ENCODE assay signal across 16 mouse cellular contexts in genomic region chr14:30674947-30675346, GRCm38 (mm10). TPM values are rescaled to one million over a fixed set of nuclear protein-coding genes. Genes with fewer than 3 reads are reported as not detected.
A peak's percentile ranks its signal among the peaks of the same experiment; 100 is the strongest.
DNase-seq lines count a peak whose midpoint lies in the region; ATAC-seq and TF ChIP-seq lines count a peak whose summit lies in the region.
"Had no signal": no experiment of that assay in that cellular context is flagged by ENCODE, and none has a peak within 500 bp of the region (broad histone marks: within the 10 kb centered on the region; RNA-seq: fewer than 3 reads in every experiment).

No protein-coding gene starts in this region.

- TF ChIP-seq CTCF in midbrain, postnatal 0 days (IDR thresholded peaks at IDR 0.05) = no peak

- peaks cover 43% of the 10 kb centered on the region for H3K36me3 ChIP-seq in liver, embryonic 13.5 days
- H3K36me3 ChIP-seq in hindbrain, embryonic 11.5 days (ENCODE audit: control insufficient read depth, insufficient read depth, low read length) = no peaks in the 10 kb centered on the region
- peaks cover 21% of the 10 kb centered on the region for H3K36me3 ChIP-seq in midbrain, postnatal 0 days (ENCODE audit: insufficient read depth, low read length)

- H3K9me3 ChIP-seq in liver, embryonic 13.5 days (replicated peaks) = no peaks in the 10 kb centered on the region
- H3K9me3 ChIP-seq in hindbrain, embryonic 11.5 days (ENCODE audit: control insufficient read depth, low read length) = no peaks in the 10 kb centered on the region
- no peaks in the 10 kb centered on the region for H3K9me3 ChIP-seq in midbrain, postnatal 0 days (ENCODE audit: low read length)
- H3K9me3 ChIP-seq: heart, embryonic 10.5 days; intestine, embryonic 15.5 days; midbrain, embryonic 12.5 days; neural tube, embryonic 15.5 days had no signal

- 26% methylated on average over 6 of the region's 6 CpGs for WGBS in liver, embryonic 13.5 days (ENCODE audit: insufficient replicate concordance)
- 81% methylated on average over 6 of the region's 6 CpGs for WGBS in hindbrain, embryonic 11.5 days
- WGBS in midbrain, postnatal 0 days = 53% methylated on average over 6 of the region's 6 CpGs

- H3K4me3 ChIP-seq in liver, embryonic 13.5 days (replicated peaks) = no peak overlapping the region
- H3K4me3 ChIP-seq in hindbrain, embryonic 11.5 days (ENCODE audit: low read depth, low read length) = no peak overlapping the region
- H3K4me3 ChIP-seq in midbrain, postnatal 0 days (ENCODE audit: low read depth, low read length) = no peak overlapping the region
- H3K4me3 ChIP-seq: heart, embryonic 10.5 days; intestine, embryonic 15.5 days; layer of hippocampus, adult 2 months; midbrain, embryonic 12.5 days; neural tube, embryonic 15.5 days had no signal

- peaks cover 23% of the 10 kb centered on the region for H3K4me1 ChIP-seq in liver, embryonic 13.5 days (replicated peaks)
- no peaks in the 10 kb centered on the region for H3K4me1 ChIP-seq in hindbrain, embryonic 11.5 days (replicated peaks; ENCODE audit: control insufficient read depth, insufficient read depth, low read length)
- H3K4me1 ChIP-seq in midbrain, postnatal 0 days (ENCODE audit: insufficient read depth, low read length) = no peaks in the 10 kb centered on the region
- H3K4me1 ChIP-seq: intestine, embryonic 15.5 days; midbrain, embryonic 12.5 days; neural tube, embryonic 15.5 days had no signal

- no peak overlapping the region for H3K9ac ChIP-seq in liver, embryonic 13.5 days
- no peak overlapping the region for H3K9ac ChIP-seq in hindbrain, embryonic 11.5 days (ENCODE audit: low read depth, low read length)
- no peak overlapping the region for H3K9ac ChIP-seq in midbrain, postnatal 0 days (replicated peaks; ENCODE audit: low read length, poor library complexity, severe bottlenecking)
- H3K9ac ChIP-seq: intestine, embryonic 15.5 days; midbrain, embryonic 12.5 days; neural tube, embryonic 15.5 days had no signal

- H3K27me3 ChIP-seq in liver, embryonic 13.5 days = no peaks in the 10 kb centered on the region
- H3K27me3 ChIP-seq in hindbrain, embryonic 11.5 days (ENCODE audit: control insufficient read depth, insufficient read depth, low read length) = no peaks in the 10 kb centered on the region
- H3K27me3 ChIP-seq in midbrain, postnatal 0 days (ENCODE audit: insufficient read depth, low read length) = no peaks in the 10 kb centered on the region
- H3K27me3 ChIP-seq: CH12.LX; intestine, embryonic 15.5 days; midbrain, embryonic 12.5 days; neural tube, embryonic 15.5 days had no signal

- peak; percentile 16 to 20 for DNase-seq in spleen, postnatal 36 days (ENCODE audit: low spot score in 2 of 2)
- no peak for DNase-seq in spleen, postnatal 14 days (ENCODE audit: low spot score in 2 of 2)
- peak; percentile 39 for DNase-seq in liver, embryonic 13.5 days
- no peak for DNase-seq in MN1 (ENCODE audit: low spot score)
- DNase-seq in adrenal gland, adult (ENCODE audit: inconsistent age in 2 of 2, low spot score in 1 of 2) = no peak
- no peak for DNase-seq in hindbrain, embryonic 11.5 days (ENCODE audit: low spot score)
- no peak for DNase-seq in midbrain, postnatal 0 days (ENCODE audit: low spot score)
- DNase-seq: left cerebral cortex, postnatal 4 days had no signal

- ATAC-seq in liver, embryonic 13.5 days (ENCODE audit: low read depth) = peak; percentile 86
- ATAC-seq in megakaryocyte, adult 5-6 weeks (ENCODE audit: poor library complexity, severe bottlenecking) = peak; percentile 59
- ATAC-seq in hindbrain, embryonic 11.5 days (ENCODE audit: low FRiP score) = no peak
- no peak for ATAC-seq in midbrain, postnatal 0 days (ENCODE audit: low FRiP score)
- ATAC-seq: forebrain, embryonic 16.5 days; intestine, embryonic 15.5 days had no signal

- H3K4me2 ChIP-seq in liver, embryonic 13.5 days = no peak overlapping the region
- H3K4me2 ChIP-seq in hindbrain, embryonic 11.5 days (replicated peaks; ENCODE audit: low read depth, low read length) = no peak overlapping the region
- no peak overlapping the region for H3K4me2 ChIP-seq in midbrain, postnatal 0 days (ENCODE audit: low read depth, low read length, poor library complexity, severe bottlenecking)
- H3K4me2 ChIP-seq: intestine, embryonic 15.5 days; midbrain, embryonic 12.5 days; neural tube, embryonic 15.5 days had no signal

- no peak overlapping the region for H3K27ac ChIP-seq in liver, embryonic 13.5 days
- H3K27ac ChIP-seq in hindbrain, embryonic 11.5 days (ENCODE audit: low read depth, low read length) = no peak overlapping the region
- H3K27ac ChIP-seq in midbrain, postnatal 0 days (ENCODE audit: low read depth, low read length) = no peak overlapping the region
- H3K27ac ChIP-seq: heart, embryonic 10.5 days; intestine, embryonic 15.5 days; layer of hippocampus, adult 2 months; midbrain, embryonic 12.5 days; neural tube, embryonic 15.5 days had no signal

RNA-seq across cellular contexts. Expression of gene Rft1, which starts 20.8 kb away (rescaled TPM):
- polyA plus RNA-seq in liver, embryonic 13.5 days (2015; fragmentation: Nextera tagmentation; extraction: Ambion mirVana) = 5.1 and 5.4 TPM in 2 replicates
- 7.4 and 11.0 TPM in 2 replicates for total RNA-seq in megakaryocyte, adult 5-6 weeks (2015)
- total RNA-seq in megakaryocyte, adult 5-6 weeks (2017) = 12.8 TPM in 2 replicates
- 13.2 and 13.6 TPM in 2 replicates for polyA plus RNA-seq in hindbrain, embryonic 11.5 days (2014; fragmentation: Nextera tagmentation; extraction: Ambion mirVana)
- 12.3 and 12.6 TPM in 2 replicates for total RNA-seq in midbrain, postnatal 0 days (2014; rRNA removed)
- 9.6 TPM in 2 replicates for polyA plus RNA-seq in midbrain, postnatal 0 days (2015; fragmentation: Nextera tagmentation; extraction: Ambion mirVana)

RNA-seq across cellular contexts. Expression of gene Sfmbt1, which starts 39.7 kb away (rescaled TPM):
- polyA plus RNA-seq in liver, embryonic 13.5 days (2015; fragmentation: Nextera tagmentation; extraction: Ambion mirVana) = 13.3 and 15.2 TPM in 2 replicates
- 6.5 and 7.0 TPM in 2 replicates for total RNA-seq in megakaryocyte, adult 5-6 weeks (2015)
- total RNA-seq in megakaryocyte, adult 5-6 weeks (2017) = 7.3 and 7.6 TPM in 2 replicates
- polyA plus RNA-seq in hindbrain, embryonic 11.5 days (2014; fragmentation: Nextera tagmentation; extraction: Ambion mirVana) = 20.2 and 21.2 TPM in 2 replicates
- 9.2 and 13.7 TPM in 2 replicates for total RNA-seq in midbrain, postnatal 0 days (2014; rRNA removed)
- 14.0 and 16.2 TPM in 2 replicates for polyA plus RNA-seq in midbrain, postnatal 0 days (2015; fragmentation: Nextera tagmentation; extraction: Ambion mirVana)

RNA-seq across cellular contexts. Expression of gene Prkcd, which starts 48.9 kb away (rescaled TPM):
- polyA plus RNA-seq in liver, embryonic 13.5 days (2015; fragmentation: Nextera tagmentation; extraction: Ambion mirVana) = 16.0 and 16.3 TPM in 2 replicates
- total RNA-seq in megakaryocyte, adult 5-6 weeks (2015) = 274 and 291 TPM in 2 replicates
- 424 and 451 TPM in 2 replicates for total RNA-seq in megakaryocyte, adult 5-6 weeks (2017)
- polyA plus RNA-seq in hindbrain, embryonic 11.5 days (2014; fragmentation: Nextera tagmentation; extraction: Ambion mirVana) = 27.4 and 29.4 TPM in 2 replicates
- 17.0 and 19.1 TPM in 2 replicates for total RNA-seq in midbrain, postnatal 0 days (2014; rRNA removed)
- polyA plus RNA-seq in midbrain, postnatal 0 days (2015; fragmentation: Nextera tagmentation; extraction: Ambion mirVana) = 12.1 and 13.2 TPM in 2 replicates

Comparison
In these comparisons a context has a peak if more than half of its experiments do, and no peak if none do; other contexts are left out.
1. DNase-seq: peak in spleen, postnatal 36 days (2 of 2) and liver, embryonic 13.5 days (single experiment); none in spleen, postnatal 14 days (0 of 2), MN1 (single experiment), adrenal gland, adult (0 of 2), hindbrain, embryonic 11.5 days (single experiment) and midbrain, postnatal 0 days (single experiment).
2. ATAC-seq: peak in liver, embryonic 13.5 days (single experiment) and megakaryocyte, adult 5-6 weeks (single experiment); none in hindbrain, embryonic 11.5 days (single experiment) and midbrain, postnatal 0 days (single experiment).